12 mouse cellular contexts compared by ENCODE assay signal in the genomic region with DNA sequence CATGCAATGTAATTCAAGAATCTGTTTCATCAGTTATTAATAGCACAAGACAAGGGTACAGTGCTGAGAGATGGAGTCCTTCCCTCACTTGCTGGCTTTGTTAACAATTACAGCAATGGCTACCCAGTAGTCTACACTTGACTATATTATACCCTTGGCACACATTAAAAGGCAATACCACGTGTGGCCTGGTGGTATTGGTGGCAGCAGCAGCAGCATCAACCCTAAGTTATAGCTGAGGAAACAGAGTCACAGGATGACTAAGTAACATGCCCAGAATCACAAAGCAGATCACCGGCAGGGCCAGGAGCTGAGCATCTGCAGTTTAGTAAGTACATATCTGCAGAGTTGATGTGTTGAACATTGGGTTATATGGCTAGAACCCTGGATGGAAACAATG. TPM values are rescaled to one million over a fixed set of nuclear protein-coding genes. Genes with fewer than 3 reads are reported as not detected.
A peak's percentile ranks its signal among the peaks of the same experiment; 100 is the strongest.
DNase-seq lines count a peak whose midpoint lies in the region.
"Had no signal": no experiment of that assay in that cellular context is flagged by ENCODE, and none has a peak within 500 bp of the region (broad histone marks: within the 10 kb centered on the region; RNA-seq: fewer than 3 reads in every experiment).

No protein-coding gene starts in this region.

- DNase-seq in retina, embryonic 14.5 days (ENCODE audit: low spot score), result peak; percentile 36
- no peak for DNase-seq in retina, postnatal 1 day
- DNase-seq in ES-CJ7 (ENCODE audit: low read depth, low spot score) (peak; percentile 68), R1 (ENCODE audit: low read depth, low spot score) (peak; percentile 70)
- no peak for DNase-seq in gastrocnemius, postnatal 4 days (ENCODE audit: low spot score in 2 of 2)
- no peak for DNase-seq in T-cell, adult 2 months (ENCODE audit: low spot score)
- no peak for DNase-seq in B cell, adult 2 months
- DNase-seq: adrenal gland, postnatal 10 days; cerebellum, postnatal 10 days; heart, postnatal 36 days; lung, postnatal 10 days; thymus, adult 2 months had no signal

RNA-seq across cellular contexts. Expression of gene Znrf2, which starts 22.3 kb away (rescaled TPM):
- total RNA-seq in gastrocnemius, postnatal 4 days (2021), result 10 to 100 TPM; 10.9 to 11.0 TPM

Comparison
In these comparisons a context has a peak if more than half of its experiments do, and no peak if none do; other contexts are left out.
1. DNase-seq: peak in retina, embryonic 14.5 days (single experiment), ES-CJ7 (single experiment) and R1 (single experiment); none in retina, postnatal 1 day (single experiment), gastrocnemius, postnatal 4 days (0 of 2), T-cell, adult 2 months (single experiment) and B cell, adult 2 months (0 of 2).